Mouse (Mus musculus) E14TG2a.4 (cell line): ENCODE results near the gene 4931428L18Rik.

ENCODE experiments used
- CTCF ChIP-seq: conservative IDR thresholded peaks from 2 replicates; pipeline ENCODE4 v1.5.1; 2014; ENCODE audit warnings: low read length
- NANOG ChIP-seq: IDR thresholded peaks from 2 replicates; pipeline ENCODE4 v1.6.1; 2014; ENCODE audit warnings: borderline replicate concordance, low read length, mixed read lengths
- POU5F1 ChIP-seq: IDR thresholded peaks from 2 replicates; pipeline ENCODE4 v1.6.1; 2014; ENCODE audit warnings: low read length, borderline replicate concordance

DNA sequence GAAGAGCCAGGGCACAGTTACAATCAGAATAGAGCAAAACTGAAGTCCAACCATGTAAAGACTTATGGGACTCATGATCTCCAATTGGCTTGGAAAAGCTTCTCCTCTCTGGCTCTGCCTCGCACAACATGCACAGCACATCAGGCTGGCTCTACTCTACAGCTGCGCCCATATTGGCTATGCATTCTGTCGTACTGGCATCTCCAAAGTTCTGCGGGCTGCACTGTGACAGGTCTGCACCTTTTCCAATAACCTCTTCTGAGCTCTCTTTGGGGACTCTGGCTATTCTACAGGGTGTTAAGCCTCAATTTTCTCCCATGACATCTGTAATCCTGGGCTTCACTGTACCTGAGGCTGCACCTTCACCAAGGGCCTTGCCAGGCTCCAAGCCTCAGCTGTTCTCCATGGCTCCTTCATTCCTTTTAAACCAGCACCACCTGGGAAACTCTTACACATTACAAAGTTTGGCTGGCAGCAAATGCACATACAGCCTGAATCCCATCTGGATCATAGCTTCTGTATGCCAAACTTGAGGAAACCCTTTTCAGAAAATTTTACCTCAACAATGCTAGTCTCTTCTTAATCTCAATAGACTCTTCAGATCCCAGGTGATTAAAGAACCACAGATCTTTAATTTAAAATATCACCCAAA, 1.8 kb downstream of the 4931428L18Rik start:
- TF ChIP-seq CTCF (no peak), NANOG (no peak), POU5F1 (no peak)
